Comparison of ENCODE assay signal across 14 mouse cellular contexts in the genomic region with DNA sequence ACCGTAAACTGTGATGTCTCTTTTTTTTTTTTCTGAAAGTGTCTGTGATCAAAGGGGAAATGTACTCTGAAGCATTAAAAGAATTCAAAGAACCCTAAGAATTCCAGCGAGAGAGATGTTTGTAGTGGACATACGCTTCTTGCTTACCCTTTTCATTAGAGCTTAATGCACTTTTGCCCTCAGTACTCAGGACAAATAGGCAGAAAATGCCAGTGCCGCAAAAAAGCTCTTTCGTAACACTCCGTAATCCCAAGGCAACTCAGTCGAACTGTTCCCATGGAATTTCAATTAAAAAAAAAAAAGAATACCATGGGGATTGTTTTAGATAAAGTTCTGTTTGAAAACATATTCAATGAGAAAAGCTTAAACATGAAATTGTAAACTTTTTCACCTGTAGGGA. TPM values are rescaled to one million over a fixed set of nuclear protein-coding genes. Genes with fewer than 3 reads are reported as not detected.
"Had no signal": no experiment of that assay in that cellular context is flagged by ENCODE, and none has a peak within 500 bp of the region (broad histone marks: within the 10 kb centered on the region; RNA-seq: fewer than 3 reads in every experiment).

No protein-coding gene starts in this region.

- H3K9ac ChIP-seq: limb, embryonic 12.5 days; liver, embryonic 15.5 days; neural tube, embryonic 15.5 days had no signal

- H3K27ac ChIP-seq: layer of hippocampus, adult 2 months; limb, embryonic 12.5 days; liver, embryonic 15.5 days; midbrain, embryonic 10.5 days; neural tube, embryonic 15.5 days; stomach, postnatal 0 days had no signal

- ATAC-seq: inflammation-experienced regulatory T-cells, adult 6 months; intestine, postnatal 0 days had no signal

- H3K9me3 ChIP-seq: liver, embryonic 15.5 days had no signal

- DNase-seq: liver; lung, adult 2 months; lung, postnatal 10 days; lung, postnatal 4 days; thymus, postnatal 4 days had no signal

- H3K4me3 ChIP-seq: layer of hippocampus, adult 2 months; limb, embryonic 12.5 days; liver, embryonic 15.5 days; midbrain, embryonic 10.5 days; myocyte; neural tube, embryonic 15.5 days had no signal

- H3K27me3 ChIP-seq: limb, embryonic 12.5 days; liver, embryonic 15.5 days; neural tube, embryonic 15.5 days had no signal

- H3K4me2 ChIP-seq: limb, embryonic 12.5 days; liver, embryonic 15.5 days; neural tube, embryonic 15.5 days had no signal

- H3K4me1 ChIP-seq: limb, embryonic 12.5 days; liver, embryonic 15.5 days; neural tube, embryonic 15.5 days had no signal

- H3K36me3 ChIP-seq: limb, embryonic 12.5 days; liver, embryonic 15.5 days; midbrain, embryonic 10.5 days; neural tube, embryonic 15.5 days had no signal

RNA-seq across cellular contexts. Expression of a gene that starts 41.3 kb away (rescaled TPM):
- polyA plus RNA-seq: myocyte had no signal
